Mouse (Mus musculus) forebrain, embryonic 15.5 days (tissue): Measurements from ENCODE around the gene Smim4. TPM values are rescaled to one million over a fixed set of nuclear protein-coding genes. Genes with fewer than 3 reads are reported as not detected.

ENCODE experiments used
- polyA plus RNA-seq: library from polyadenylated mRNA; unstranded; fragments of >200 nt; fragmentation: Nextera tagmentation; extraction: Ambion mirVana; gene quantifications from 2 replicates; pipeline ENCODE4 v1.2.1, GENCODE M21; 2015

Gene Smim4
- polyA plus RNA-seq, 1 experiment from 2014 or later = 66.1 TPM

Other genes with a start within 250 kb of the Smim4 start
- 0.55 and 0.90 TPM in 2 replicates for gene Mustn1, start 249.8 kb downstream of the Smim4 start, polyA plus RNA-seq
- gene Itih4, start 242.5 kb downstream of the Smim4 start, polyA plus RNA-seq = 0.17 TPM in 1 of 2 replicates, not detected in the other
- gene Itih3, start 205.2 kb downstream of the Smim4 start, polyA plus RNA-seq = 0.38 and 0.53 TPM in 2 replicates
- gene Itih1, start 185.7 kb downstream of the Smim4 start, polyA plus RNA-seq = 0.08 TPM in 1 of 2 replicates, not detected in the other
- 16.7 and 17.3 TPM in 2 replicates for gene Nek4, start 177.6 kb downstream of the Smim4 start, polyA plus RNA-seq
- 50.5 and 53.3 TPM in 2 replicates for gene Glt8d1, start 127.6 kb downstream of the Smim4 start, polyA plus RNA-seq
- 284 and 296 TPM in 2 replicates for gene Spcs1, start 127.3 kb downstream of the Smim4 start, polyA plus RNA-seq
- 165 and 166 TPM in 2 replicates for gene Pbrm1, start 109.8 kb downstream of the Smim4 start, polyA plus RNA-seq
- gene Gnl3, start 109.8 kb downstream of the Smim4 start, polyA plus RNA-seq = 60.2 and 62.4 TPM in 2 replicates
- 223 and 240 TPM in 2 replicates for gene Nt5dc2, start 2.1 kb upstream of the Smim4 start, polyA plus RNA-seq
- gene Stab1, start 39.7 kb upstream of the Smim4 start, polyA plus RNA-seq = 12.9 and 19.0 TPM in 2 replicates
- 1.7 and 2.2 TPM in 2 replicates for gene Tnnc1, start 79.4 kb upstream of the Smim4 start, polyA plus RNA-seq
- gene Nisch, start 88.0 kb upstream of the Smim4 start, polyA plus RNA-seq = 339 and 356 TPM in 2 replicates
- 0.53 and 0.61 TPM in 2 replicates for gene Sema3g, start 88.9 kb upstream of the Smim4 start, polyA plus RNA-seq
- 11.9 and 13.1 TPM in 2 replicates for gene Phf7, start 122.4 kb upstream of the Smim4 start, polyA plus RNA-seq
- 132 and 136 TPM in 2 replicates for gene Bap1, start 122.5 kb upstream of the Smim4 start, polyA plus RNA-seq
- gene Dnah1, start 194.9 kb upstream of the Smim4 start, polyA plus RNA-seq = 3.2 and 3.9 TPM in 2 replicates
- 61.3 and 66.1 TPM in 2 replicates for gene Capn7, start 207.7 kb upstream of the Smim4 start, polyA plus RNA-seq